Mouse (Mus musculus): ENCODE data around the gene Clstn3.
"Not testable (repeated sequence)": the region's sequence is repeated elsewhere in the genome, so short reads cannot be mapped to it uniquely, and the experiment has no call there.

The Clstn3 gene

DNA sequence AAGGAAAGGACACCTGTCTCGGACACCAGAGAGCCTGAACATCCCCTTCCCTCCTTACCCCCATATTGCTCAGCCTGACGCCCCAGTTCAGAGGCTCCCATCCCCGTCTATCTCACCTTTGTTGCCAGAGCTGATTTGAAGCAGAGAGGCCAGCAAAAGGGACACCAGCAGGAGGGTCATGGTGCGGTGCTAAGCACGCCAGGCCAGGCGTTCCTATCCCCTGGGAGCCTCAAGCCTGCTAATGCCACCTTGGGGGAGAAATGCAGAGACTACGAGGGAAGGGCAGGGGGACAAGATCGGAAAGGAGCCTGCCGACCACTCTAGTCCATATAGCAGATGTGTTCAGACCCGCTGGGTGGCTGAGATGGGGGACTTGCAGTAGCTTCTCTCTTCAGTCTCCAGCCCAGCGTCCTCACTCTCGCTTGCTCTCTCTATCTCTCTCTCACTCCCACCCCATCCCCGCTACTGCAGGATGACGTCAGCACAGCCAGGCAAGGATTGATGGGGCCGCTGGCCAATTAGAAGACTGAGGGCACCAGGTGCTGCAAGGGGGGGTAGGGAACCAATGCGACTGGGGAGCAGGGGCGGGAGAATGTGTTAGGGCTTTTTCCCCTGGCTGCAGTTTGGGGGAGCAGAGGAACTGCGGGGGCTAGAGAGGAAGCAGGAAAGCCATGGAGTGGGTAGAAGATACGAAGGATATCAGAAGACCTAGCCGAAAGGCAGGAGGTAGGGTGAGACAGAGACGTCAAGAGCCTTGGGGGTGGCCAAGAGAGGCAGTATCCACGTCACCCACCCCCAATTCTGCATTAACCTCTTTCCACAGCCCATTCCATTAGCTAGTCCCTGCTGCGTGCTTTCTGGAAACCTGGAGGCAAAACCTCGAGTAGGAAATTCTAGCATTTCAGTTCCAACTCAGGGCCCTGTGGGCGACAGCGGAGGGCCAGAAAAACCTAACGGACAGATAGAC lies at the start of gene Clstn3:
Gene Clstn3 (minus strand): TSS at position 490 of the 967 bp plus-strand sequence.
- peak; percentile 63 to 69 for DNase-seq (ENCODE audit: low spot score in 2 of 2)

GRCm38 (mm10) chr6:124512355-124512836 lies 47.8 kb upstream of the Clstn3 start, which contains the start of gene C1ra:
Gene C1ra (plus strand): TSS chr6:124512405.
- peak in 1 of 2 experiments; percentile 25 for DNase-seq (ENCODE audit: low spot score in 2 of 2)

GRCm38 (mm10) chr6:124511936-124512335 lies 47.3 kb upstream of the Clstn3 start:
- no peak for DNase-seq (ENCODE audit: low spot score in 2 of 2)

- not testable (repeated sequence) for DNase-seq (ENCODE audit: low spot score in 2 of 2)
Observed at GRCm38 (mm10) chr6:124509192-124509591, 44.6 kb upstream of the Clstn3 start.

DNA sequence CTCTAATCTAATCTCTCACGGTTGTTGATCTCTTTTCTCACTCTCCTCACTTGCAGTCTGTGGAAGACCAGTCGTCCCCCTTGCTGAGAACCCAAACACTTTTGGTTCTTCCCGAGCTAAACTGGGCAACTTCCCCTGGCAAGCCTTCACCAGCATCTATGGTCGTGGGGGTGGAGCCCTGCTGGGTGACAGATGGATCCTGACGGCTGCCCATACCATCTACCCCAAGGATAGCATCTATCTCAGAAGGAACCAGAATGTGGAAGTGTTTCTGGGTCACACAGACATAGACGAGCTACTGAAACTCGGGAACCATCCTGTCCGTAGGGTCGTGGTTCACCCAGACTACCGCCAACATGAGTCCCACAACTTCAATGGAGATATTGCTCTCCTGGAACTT lies 43.7 kb upstream of the Clstn3 start:
- DNase-seq (ENCODE audit: low spot score in 2 of 2) = no peak

- no peak for DNase-seq (ENCODE audit: low spot score in 2 of 2)
Observed at GRCm38 (mm10) chr6:124506991-124507390, 42.4 kb upstream of the Clstn3 start.

DNA sequence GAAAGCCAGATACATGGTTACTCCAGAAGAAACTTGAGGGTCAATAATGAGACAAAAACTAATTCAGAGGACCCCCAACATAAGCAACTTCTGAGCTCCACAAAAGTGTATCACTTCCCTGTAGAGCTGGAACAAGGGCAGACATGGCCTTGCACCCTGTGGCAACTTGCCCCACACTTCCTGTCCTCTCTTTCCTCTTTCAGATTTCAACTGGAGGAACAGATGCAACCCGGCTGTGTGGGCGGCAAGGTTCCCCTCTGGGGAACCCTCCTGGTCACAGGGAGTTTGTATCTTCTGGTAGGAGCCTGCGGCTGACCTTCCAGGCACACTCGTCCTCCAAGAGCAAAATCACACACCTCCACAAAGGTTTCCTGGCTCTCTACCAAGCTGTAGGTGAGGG lies 40.4 kb upstream of the Clstn3 start:
- DNase-seq (ENCODE audit: low spot score in 2 of 2) = peak in 1 of 2 experiments; percentile 16

DNA sequence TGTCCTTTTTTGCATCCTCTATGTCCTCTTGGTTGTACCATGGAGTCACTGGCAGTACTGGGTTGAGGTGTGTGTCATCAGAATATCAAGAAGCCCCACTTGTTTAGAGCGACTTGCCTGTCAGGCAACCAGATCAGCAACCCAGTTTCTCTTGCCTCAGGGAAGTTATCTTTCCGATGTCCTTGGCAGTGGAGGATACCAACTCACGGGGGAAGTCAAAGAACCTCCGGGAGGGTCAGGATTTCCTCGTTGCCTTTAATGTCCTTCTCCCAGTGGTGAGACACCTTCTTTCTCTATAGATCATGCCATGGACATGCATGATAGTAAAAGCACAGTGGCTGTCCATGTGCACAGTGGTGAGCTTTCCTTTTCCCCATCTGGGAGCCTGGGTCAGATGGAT lies 37.4 kb upstream of the Clstn3 start:
- no peak for DNase-seq (ENCODE audit: low spot score in 2 of 2)

GRCm38 (mm10) chr6:124501473-124501872 lies 36.9 kb upstream of the Clstn3 start:
- no peak for DNase-seq (ENCODE audit: low spot score in 2 of 2)

GRCm38 (mm10) chr6:124499914-124500566 lies 35.4 kb upstream of the Clstn3 start:
- DNase-seq (ENCODE audit: low spot score in 2 of 2) = no peak

GRCm38 (mm10) chr6:124496054-124496453 lies 31.5 kb upstream of the Clstn3 start:
- DNase-seq (ENCODE audit: low spot score in 2 of 2) = no peak

- no peak for DNase-seq (ENCODE audit: low spot score in 2 of 2)
Observed at GRCm38 (mm10) chr6:124493886-124494285, 29.3 kb upstream of the Clstn3 start.

DNA sequence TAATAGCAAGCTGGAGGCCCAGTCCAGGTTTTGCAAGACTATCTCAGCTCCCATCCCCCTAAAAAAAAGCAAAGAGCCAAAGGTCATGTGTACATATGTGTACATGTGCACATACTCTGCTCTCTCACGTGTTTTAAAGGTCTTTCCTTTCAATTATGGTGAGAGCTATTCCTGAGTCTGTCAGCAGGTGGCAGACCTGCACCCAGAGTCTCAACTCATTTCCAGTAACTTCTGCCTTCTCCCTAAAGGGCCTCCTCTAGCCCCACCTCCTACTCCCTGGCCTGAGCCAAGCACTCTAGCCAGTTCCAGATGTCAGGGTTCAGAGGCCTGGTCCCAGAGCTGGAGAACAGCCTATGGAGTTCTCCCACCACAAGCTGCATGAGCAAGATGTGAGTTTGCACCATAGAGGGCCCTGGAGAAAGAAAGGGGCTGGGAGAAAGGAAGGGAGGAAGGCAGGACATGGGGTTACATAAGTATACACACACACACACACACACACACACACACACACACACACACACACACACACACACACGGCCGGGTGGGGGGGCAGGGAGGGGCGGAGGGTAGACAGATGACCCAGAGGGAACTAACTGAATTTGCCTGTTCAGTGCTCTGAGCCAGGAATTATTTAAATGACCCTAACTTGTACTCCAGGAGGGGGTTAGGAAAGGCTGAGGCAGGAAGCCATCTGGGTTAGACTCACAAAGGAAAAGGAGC lies 28.4 kb upstream of the Clstn3 start, which contains the start of gene C1rl:
Gene C1rl (plus strand): TSS at position 272 of the 720 bp plus-strand sequence.
- peak; percentile 26 to 52 for DNase-seq (ENCODE audit: low spot score in 2 of 2)

DNA sequence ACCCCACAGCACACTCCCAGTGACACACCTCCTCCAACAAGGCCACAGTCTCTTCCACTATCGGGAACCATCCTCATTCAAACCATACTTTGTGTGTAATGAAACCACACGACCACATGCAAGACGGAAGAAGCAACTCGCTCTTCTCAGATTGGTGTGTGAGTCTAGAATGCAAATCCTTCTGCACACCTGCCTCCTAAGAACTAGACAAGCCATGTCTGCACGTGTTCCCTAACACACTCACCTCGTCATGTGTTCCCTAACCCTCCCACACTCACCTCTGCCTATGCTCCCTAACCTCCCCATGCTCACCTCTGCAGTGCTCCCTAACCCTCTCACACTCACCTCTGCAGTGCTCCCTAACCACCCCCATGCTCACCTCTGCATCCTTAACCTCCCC lies 26.8 kb upstream of the Clstn3 start:
- no peak for DNase-seq (ENCODE audit: low spot score in 2 of 2)

DNA sequence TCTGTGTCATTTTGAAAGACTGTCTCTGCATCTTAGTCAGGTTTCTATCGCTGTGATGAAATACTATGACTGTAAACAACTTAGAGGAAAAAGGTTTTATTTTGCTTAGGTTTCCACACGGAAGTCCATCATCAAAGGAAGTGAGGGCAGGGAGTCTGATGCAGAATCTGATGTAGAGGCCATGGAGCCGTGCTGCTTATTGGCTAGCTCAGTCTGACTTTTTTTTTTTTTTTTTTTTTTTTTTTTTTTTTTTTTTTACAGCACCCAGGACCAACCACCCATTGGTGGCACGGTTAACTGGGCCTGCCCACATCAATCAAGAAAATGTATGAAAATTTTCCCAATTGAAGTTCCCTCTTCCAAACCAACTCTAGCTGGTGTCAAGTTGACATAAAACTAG lies 24.4 kb upstream of the Clstn3 start:
- DNase-seq (ENCODE audit: low spot score in 2 of 2) = no peak

GRCm38 (mm10) chr6:124487509-124487908 lies 22.9 kb upstream of the Clstn3 start:
- DNase-seq (ENCODE audit: low spot score in 2 of 2) = no peak

DNA sequence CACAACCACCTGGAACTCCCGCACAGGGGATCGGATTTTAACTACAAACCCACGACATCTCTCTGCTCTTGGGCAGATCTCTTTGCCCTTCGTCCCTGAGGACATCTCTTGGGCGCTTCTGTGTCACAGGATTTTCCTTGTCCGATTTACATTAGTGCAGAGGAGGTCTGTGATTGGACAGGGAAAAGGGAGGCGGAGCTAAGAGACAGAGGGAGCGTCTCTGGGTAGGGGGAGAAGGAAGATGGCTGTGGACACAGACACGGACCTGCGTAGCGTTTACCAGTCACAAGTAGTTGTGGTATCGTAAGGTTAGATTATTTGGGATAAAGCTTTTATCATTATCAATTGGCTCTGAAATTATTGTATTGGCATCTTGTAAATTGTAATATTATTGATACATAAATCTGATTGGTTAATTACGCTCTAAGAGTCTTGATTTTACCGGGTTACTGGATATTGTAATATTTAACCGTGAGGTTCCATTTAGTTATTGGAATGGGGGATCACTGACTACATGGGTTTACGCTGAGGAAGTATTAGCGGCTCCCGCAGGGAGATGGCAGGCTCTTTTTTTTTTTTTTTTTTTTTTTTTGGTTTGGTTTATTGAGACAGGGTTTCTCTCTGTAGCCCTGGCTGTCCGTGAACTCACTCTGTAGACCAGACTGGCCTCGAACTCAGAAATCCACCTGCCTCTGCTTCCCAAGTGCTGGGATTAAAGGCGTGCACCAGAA lies 21.0 kb upstream of the Clstn3 start:
- no peak for DNase-seq (ENCODE audit: low spot score in 2 of 2)

DNA sequence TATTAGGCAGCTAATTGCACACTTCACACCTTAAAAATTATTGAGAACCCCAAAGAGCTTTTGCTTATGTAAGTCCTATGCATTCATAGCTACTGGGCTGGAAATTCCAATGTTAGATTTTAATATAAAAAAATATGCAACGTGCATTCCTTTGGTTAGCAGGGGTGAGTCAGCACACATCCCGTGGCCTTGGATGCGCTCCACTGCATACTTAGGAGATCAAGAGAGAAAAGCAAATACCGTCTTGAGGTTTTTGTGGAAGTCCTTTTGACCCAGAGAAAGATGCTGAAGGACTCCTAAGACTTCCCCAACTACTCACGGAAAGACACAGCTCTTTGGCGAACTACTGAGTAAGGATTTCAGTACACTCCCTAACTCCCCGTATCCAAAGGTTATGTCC lies 20.3 kb upstream of the Clstn3 start:
- no peak for DNase-seq (ENCODE audit: low spot score in 2 of 2)

GRCm38 (mm10) chr6:124483831-124484230 lies 19.2 kb upstream of the Clstn3 start:
- DNase-seq (ENCODE audit: low spot score in 2 of 2) = not testable (repeated sequence)

DNA sequence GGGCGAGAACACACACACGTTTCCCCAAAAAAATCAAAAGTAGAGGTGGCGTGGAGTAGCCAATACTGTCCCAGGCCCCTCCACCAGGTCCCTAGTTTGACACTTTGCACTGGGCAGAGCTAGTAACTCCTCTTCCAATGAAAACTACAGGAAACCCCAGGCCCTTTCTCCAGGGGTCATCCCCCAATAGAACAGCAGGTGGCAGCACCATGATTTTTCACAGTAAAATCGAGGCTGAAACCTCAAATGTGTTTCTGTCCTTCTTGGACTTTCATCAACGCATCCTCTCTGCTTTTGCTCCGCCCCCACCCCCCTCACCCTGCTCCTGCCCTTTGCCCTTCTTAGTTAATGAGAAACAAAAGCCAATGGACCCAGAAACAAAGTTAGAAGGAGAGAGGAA lies 17.0 kb upstream of the Clstn3 start:
- DNase-seq (ENCODE audit: low spot score in 2 of 2) = peak in 1 of 2 experiments; percentile 24

DNA sequence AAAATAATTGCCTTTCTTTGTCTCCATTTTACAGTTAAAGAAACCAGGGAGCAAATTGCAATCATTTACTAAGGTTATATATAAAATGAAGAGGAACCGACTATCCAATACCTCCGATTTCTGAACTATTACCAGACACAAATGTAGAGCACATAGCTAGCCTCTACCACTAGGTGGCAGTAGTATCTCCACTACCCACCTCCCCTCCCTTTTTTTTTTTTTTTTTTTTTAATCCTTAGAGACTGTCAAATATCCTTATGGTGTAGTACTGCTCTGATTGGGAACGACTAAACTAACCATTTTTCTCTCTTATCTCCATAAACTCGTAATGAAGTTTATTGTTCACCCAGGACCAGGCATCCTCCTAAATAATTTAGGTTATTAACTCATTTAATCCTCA lies 15.7 kb upstream of the Clstn3 start:
- no peak for DNase-seq (ENCODE audit: low spot score in 2 of 2)
